Mouse (Mus musculus) mesoderm, embryonic 11.5 days (tissue): Measurements from ENCODE around the gene Aig1.
A peak's percentile ranks its signal among the peaks of the same experiment; 100 is the strongest.

Experiments used
- DNase-seq: peaks from one replicate; pipeline ENCODE4 v3.0.0-alpha.2; 2012; ENCODE audit warnings: low read depth, low spot score

Aig1 gene

GRCm38 (mm10) chr10:13849205-13849604 lies 19.6 kb downstream of the Aig1 start:
- peak; percentile 39 for DNase-seq

GRCm38 (mm10) chr10:13844864-13845263 lies 23.9 kb downstream of the Aig1 start:
- no peak for DNase-seq

DNA sequence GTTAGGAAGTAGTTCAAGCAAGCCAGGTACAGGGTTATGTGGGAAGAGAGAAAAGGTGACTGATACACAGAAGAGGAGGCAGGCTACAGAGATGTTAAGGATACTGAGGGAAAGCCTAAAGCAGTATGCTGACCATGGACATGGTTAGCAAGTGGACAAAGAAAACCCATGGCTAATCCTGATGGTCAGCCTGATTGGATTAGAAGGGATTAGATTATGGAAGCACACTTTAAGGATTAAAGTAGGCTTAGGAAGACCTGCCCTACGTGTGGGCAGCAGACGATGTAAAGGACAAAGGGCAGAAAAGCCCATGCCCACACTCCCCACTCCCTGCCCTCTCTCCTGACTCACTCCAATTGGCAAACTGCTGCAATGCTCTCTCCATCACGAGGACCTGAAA lies 25.0 kb downstream of the Aig1 start:
- DNase-seq, result no peak

GRCm38 (mm10) chr10:13842855-13843254 lies 25.9 kb downstream of the Aig1 start:
- DNase-seq, result no peak

DNA sequence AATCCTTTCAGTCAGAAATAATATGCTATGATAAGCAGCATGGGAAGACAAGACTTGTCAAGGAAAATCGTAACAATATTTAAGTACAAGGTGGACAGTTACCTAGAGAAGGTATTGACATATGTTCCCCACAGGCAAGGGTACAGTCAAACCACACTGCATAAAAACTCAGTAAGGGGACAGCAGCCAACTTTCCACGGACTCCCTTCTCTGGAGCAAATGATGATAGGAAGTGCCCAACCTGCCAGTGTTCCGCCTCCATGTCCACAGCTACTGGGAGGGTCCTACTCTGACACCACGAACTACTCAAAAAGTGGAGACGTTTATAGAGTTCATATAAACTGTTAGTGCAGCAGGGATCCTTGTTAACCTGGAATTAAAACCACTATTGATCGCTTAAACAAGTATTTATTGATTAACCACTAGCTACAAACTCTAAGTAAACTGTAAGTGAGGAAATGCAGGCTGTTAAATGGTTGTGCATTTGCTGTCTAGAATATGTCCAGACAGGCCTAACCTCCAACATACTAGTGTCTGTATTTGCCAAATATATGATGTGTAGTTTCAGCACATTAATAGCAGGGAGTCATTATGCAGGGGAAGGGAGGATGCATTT lies 30.2 kb downstream of the Aig1 start:
- DNase-seq, result no peak

GRCm38 (mm10) chr10:13837709-13838456 lies 30.9 kb downstream of the Aig1 start:
- DNase-seq, result no peak

DNA sequence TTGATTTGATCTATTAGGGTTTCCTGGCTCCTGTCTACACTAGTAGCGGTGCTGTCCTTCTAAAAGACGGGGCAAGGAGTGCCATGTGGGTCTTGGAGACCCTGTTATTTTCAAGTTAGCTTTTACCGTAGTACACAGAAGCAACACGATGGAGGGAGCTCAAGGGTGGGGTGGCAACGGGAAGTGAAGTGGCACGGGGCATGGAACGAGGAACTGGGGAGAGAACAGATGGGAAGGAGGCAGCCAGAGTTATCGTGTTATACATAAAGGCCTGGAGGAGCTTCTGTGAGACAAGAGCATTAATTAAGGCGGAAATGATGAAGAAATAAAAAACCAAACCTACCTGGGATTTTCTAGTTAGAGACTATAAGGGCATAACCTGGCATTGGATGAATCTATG lies 31.8 kb downstream of the Aig1 start:
- no peak for DNase-seq

- DNase-seq, result no peak
Measured at GRCm38 (mm10) chr10:13835737-13836475, 32.9 kb downstream of the Aig1 start.

DNA sequence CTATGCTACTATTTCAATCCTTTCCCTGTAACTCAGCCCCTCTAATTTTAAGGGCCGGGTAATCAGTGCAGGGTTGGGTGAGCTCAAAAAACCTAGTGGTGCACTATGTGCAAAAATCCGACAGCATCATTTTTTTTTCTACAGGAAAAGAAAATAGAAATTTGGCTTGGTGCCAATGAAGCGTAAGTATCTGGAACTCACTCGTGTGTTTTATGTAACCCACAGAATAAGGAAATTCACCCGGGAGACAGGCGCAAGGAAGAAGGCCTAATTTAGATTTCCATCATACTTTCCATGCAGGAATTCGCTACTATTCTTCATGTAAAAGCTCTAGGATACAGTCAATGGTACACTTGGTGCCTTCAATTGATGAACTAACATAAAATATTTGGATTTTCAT lies 34.7 kb downstream of the Aig1 start:
- DNase-seq, result no peak

- no peak for DNase-seq
Measured at GRCm38 (mm10) chr10:13833066-13833566, 35.7 kb downstream of the Aig1 start.

GRCm38 (mm10) chr10:13832546-13833033 lies 36.2 kb downstream of the Aig1 start:
- no peak for DNase-seq

DNA sequence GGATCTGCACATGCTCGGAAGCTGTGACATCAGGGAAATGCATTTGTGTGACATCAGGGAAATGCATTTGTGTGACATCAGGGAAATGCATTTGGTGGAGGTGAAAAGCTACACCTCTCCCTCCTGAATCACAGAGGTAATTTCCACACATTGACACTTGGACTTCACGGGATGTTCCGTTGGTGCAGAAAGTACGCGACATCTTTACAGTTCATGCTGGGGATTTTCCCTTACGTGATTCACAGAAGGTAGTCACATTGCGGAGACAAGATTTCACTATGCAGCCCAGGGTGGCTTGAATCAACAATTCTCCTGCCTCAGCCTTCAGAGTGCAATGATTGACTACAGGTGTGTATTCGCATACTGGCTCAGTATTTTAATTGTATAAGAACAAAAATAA lies 41.6 kb downstream of the Aig1 start:
- DNase-seq, result no peak

DNA sequence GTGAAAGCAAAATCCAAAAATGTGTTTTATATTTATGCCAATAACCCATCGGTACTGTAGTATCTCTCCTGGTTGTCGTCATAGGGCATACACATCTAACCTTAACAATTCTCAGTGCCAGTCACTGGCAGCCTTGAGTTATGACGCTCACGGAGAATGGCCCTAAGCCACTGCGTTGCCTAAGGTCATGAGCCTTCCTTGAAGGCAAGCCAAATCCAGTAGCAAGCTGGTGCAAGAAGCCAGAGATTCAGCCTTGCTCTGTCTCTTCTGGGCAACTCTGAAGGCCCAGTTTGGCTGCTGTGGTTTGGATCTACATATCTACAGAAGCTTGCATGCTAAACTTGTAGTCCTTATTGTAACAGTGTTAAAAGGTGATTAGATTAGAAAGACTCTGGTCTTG lies 55.2 kb downstream of the Aig1 start:
- no peak for DNase-seq

DNA sequence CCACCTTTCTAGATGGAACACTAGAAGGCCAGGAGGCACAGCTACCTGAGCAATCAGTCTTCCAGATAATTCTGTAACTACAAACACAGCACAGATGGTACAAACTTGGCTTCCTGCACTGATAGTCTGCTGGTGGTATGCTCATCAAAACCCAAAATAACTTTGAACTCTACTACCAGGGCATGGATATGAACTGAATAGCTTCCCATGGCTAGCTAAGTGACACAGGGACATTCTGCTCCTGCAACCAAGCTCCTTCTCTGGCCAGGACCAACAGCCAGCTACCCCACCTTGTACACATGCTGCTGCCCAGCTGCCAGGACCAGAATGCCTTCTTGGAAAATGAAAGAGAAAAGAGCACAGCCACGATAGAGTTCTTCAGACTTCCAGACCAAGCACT lies 60.5 kb downstream of the Aig1 start:
- no peak for DNase-seq

- DNase-seq, result no peak
Measured at GRCm38 (mm10) chr10:13806806-13807205, 62.0 kb downstream of the Aig1 start.

DNA sequence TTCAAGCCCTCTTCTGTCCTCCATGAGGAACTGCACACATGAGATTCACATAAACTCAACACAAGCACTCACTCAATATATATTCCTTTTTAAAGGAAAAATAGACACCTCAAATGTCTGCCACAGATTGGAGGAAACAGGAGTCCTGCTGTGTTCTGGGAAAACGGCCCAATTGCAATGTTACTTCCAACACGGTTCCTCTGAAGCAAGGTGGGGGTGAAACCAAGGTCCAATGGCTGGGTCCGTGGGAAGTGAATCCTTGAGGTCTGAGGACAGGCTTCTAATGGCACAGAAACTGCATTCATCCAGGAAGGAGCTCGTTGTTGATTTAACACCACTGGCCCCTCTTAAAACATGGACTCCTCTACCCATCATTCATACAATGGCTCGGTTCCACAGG lies 67.5 kb downstream of the Aig1 start:
- DNase-seq, result no peak

GRCm38 (mm10) chr10:13793458-13793857 lies 75.3 kb downstream of the Aig1 start:
- DNase-seq, result no peak

GRCm38 (mm10) chr10:13792788-13793187 lies 76.0 kb downstream of the Aig1 start:
- DNase-seq, result no peak

DNA sequence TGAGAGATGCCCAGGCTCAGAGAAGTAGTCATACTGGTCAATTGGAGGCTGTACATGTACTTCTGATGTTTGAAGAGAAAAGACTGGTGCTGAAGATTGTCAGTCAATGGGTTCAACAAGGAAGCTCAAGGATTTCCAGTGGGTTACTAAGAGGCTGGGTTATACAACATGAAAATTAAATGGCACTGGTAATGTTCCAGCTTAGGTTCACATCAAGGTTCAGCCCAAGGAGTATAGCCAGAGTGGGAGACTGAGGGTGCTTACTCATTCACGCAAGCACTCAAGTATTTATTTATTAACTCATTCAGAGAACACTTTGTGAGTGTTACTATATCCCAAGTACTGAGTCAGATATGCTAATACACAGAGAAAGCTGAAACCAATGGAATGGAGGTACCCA lies 79.2 kb downstream of the Aig1 start:
- no peak for DNase-seq

GRCm38 (mm10) chr10:13788057-13788456 lies 80.7 kb downstream of the Aig1 start:
- no peak for DNase-seq

- no peak for DNase-seq
Measured at GRCm38 (mm10) chr10:13782774-13783173, 86.0 kb downstream of the Aig1 start.

DNA sequence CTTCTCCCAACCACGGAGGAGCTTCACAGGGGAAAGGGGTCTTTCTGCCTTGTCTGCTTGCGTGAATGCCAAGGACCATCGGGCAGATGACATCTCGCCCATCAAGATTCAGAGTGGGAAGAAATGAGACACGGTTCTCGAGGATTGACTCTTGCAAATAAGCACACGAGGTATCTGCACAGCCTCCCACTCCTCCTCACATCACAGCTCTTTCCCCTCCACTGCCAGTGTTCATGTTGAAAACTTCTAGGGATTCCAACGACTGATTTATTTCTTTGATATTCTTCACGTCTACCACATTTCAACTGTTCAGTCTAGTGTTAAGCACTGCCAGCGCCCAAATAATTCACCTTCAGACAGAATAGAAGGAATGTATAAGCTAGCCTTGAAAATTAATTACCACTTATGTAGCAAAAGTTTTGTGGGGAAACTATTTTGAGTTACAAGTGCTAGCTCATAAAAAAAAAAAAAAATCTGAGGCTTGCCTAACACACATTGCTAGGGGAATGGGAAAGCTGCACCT lies 86.5 kb downstream of the Aig1 start:
- DNase-seq, result no peak
